Comparison of ENCODE assay signal across 8 mouse cellular contexts in the genomic region with DNA sequence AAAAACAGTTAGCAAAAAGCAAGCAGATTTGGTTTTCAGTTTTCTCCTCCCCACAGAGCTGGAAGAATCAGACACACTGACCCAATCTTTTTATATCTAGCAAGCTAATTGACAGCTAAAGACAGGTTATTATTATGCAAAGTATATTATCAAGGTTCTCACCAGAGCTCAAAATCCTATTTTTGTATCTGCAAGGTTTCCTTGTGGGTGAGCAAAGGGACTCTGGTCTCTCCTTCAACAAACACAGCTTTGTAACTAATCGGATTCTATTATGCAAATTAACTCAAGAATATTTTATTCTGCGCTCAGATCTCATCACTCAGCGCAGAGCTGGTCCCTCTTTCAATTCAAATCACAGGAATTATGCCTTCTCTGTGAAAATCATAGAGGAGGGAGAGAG.
A peak's percentile ranks its signal among the peaks of the same experiment; 100 is the strongest.
DNase-seq lines count a peak whose midpoint lies in the region; TF ChIP-seq lines count a peak whose summit lies in the region.
"Not testable (repeated sequence)": the region's sequence is repeated elsewhere in the genome, so short reads cannot be mapped to it uniquely, and the experiment has no call there.

No protein-coding gene starts in this region.

- H3K9me3 ChIP-seq in E14TG2a.4 (ENCODE audit: low read length) = not testable (repeated sequence)

- 0 out of 2 replicates have a peak overlapping the region, but pooled peaks have one; percentile 37 for H3K4me3 ChIP-seq in E14TG2a.4 (replicated peaks; ENCODE audit: low read length)

- TF ChIP-seq CTCF in E14TG2a.4 (conservative IDR thresholded peaks at IDR 0.05; ENCODE audit: low read length) = not testable (repeated sequence)

- H3K36me3 ChIP-seq in E14TG2a.4 (ENCODE audit: insufficient read depth, low read length) = not testable (repeated sequence)

- not testable (repeated sequence) for H3K27me3 ChIP-seq in E14TG2a.4 (ENCODE audit: insufficient read depth, low read length)

- peak; percentile 82 for DNase-seq in heart, adult 11 months
- DNase-seq in heart, postnatal 4 days = peak; percentile 8
- peak; percentile 37 for DNase-seq in kidney, adult 9 months
- DNase-seq in layer of hippocampus, adult 11-12 months (ENCODE audit: low spot score) = peak; percentile 34
- peak; percentile 18 to 32 for DNase-seq in left cerebral cortex, postnatal 14 days (ENCODE audit: low spot score in 2 of 2)
- DNase-seq in lung, postnatal 36 days = peak; percentile 5
- peak; percentile 2 for DNase-seq in thymus, postnatal 14 days

- intact Hi-C loops in left cerebral cortex, postnatal 14 days (cut with DNase I) = not testable (repeated sequence)

- H3K4me1 ChIP-seq in E14TG2a.4 (replicated peaks; ENCODE audit: low read depth, low read length) = not testable (repeated sequence)

Comparison
In these comparisons a context has a peak if more than half of its experiments do, and no peak if none do; other contexts are left out.
1. Peak in every context shown above with its lines: DNase-seq and H3K4me3 ChIP-seq.
2. DNase-seq: peak in every context shown above with its lines; median percentile 82 in heart, adult 11 months; 37 in kidney, adult 9 months; 34 in layer of hippocampus, adult 11-12 months; 25 in left cerebral cortex, postnatal 14 days; 8 in heart, postnatal 4 days; 5 in lung, postnatal 36 days; 2 in thymus, postnatal 14 days.